Mouse (Mus musculus): ENCODE results near the gene Trnt1.
A peak's percentile ranks its signal among the peaks of the same experiment; 100 is the strongest.

The Trnt1 gene

GRCm38 (mm10) chr6:106768640-106769289 is at the start of gene Trnt1:
Trnt1 (plus strand) TSS chr6:106769120.
- peak; percentile 93 for DNase-seq (ENCODE audit: low read depth, low spot score)

- DNase-seq (ENCODE audit: low read depth, low spot score) = no peak
Measured at GRCm38 (mm10) chr6:106725642-106726041, 43.3 kb upstream of the Trnt1 start.

GRCm38 (mm10) chr6:106726078-106726477 is 42.8 kb upstream of the Trnt1 start:
- DNase-seq (ENCODE audit: low read depth, low spot score) = no peak

GRCm38 (mm10) chr6:106727703-106728102 is 41.2 kb upstream of the Trnt1 start:
- DNase-seq (ENCODE audit: low read depth, low spot score) = no peak

- no peak for DNase-seq (ENCODE audit: low read depth, low spot score)
Measured at GRCm38 (mm10) chr6:106729682-106730314, 39.1 kb upstream of the Trnt1 start.

GRCm38 (mm10) chr6:106732563-106732962 is 36.4 kb upstream of the Trnt1 start:
- no peak for DNase-seq (ENCODE audit: low read depth, low spot score)

- no peak for DNase-seq (ENCODE audit: low read depth, low spot score)
Measured at GRCm38 (mm10) chr6:106738229-106738628, 30.7 kb upstream of the Trnt1 start.

GRCm38 (mm10) chr6:106740244-106740825 is 28.6 kb upstream of the Trnt1 start:
- DNase-seq (ENCODE audit: low read depth, low spot score) = no peak

GRCm38 (mm10) chr6:106743556-106744233 is 25.2 kb upstream of the Trnt1 start:
- no peak for DNase-seq (ENCODE audit: low read depth, low spot score)

GRCm38 (mm10) chr6:106745673-106746394 is 23.1 kb upstream of the Trnt1 start:
- DNase-seq (ENCODE audit: low read depth, low spot score) = no peak

- DNase-seq (ENCODE audit: low read depth, low spot score) = no peak
Measured at GRCm38 (mm10) chr6:106747251-106747650, 21.7 kb upstream of the Trnt1 start.

GRCm38 (mm10) chr6:106747804-106748203 is 21.1 kb upstream of the Trnt1 start:
- no peak for DNase-seq (ENCODE audit: low read depth, low spot score)

GRCm38 (mm10) chr6:106748887-106749388 is 20.0 kb upstream of the Trnt1 start, which contains the start of gene Il5ra:
Il5ra (minus strand) TSS chr6:106749037.
- no peak for DNase-seq (ENCODE audit: low read depth, low spot score)

- DNase-seq (ENCODE audit: low read depth, low spot score) = no peak
Measured at GRCm38 (mm10) chr6:106750291-106750690, 18.6 kb upstream of the Trnt1 start.

GRCm38 (mm10) chr6:106758299-106758698 is 10.6 kb upstream of the Trnt1 start:
- DNase-seq (ENCODE audit: low read depth, low spot score) = no peak

- no peak for DNase-seq (ENCODE audit: low read depth, low spot score)
Measured at GRCm38 (mm10) chr6:106760473-106761218, 8.3 kb upstream of the Trnt1 start.

GRCm38 (mm10) chr6:106761486-106761885 is 7.4 kb upstream of the Trnt1 start:
- DNase-seq (ENCODE audit: low read depth, low spot score) = no peak

GRCm38 (mm10) chr6:106765892-106766291 is 3.0 kb upstream of the Trnt1 start:
- DNase-seq (ENCODE audit: low read depth, low spot score) = no peak

GRCm38 (mm10) chr6:106766774-106767173 is 2.1 kb upstream of the Trnt1 start:
- no peak for DNase-seq (ENCODE audit: low read depth, low spot score)

- DNase-seq (ENCODE audit: low read depth, low spot score) = peak; percentile 12
Measured at GRCm38 (mm10) chr6:106769290-106769866, 458 bp downstream of the Trnt1 start.

All from c-Kit-negative CD71-positive TER-119-positive erythroid progenitor cells, embryonic 14.5 days (primary cell).